Mouse (Mus musculus) thymus, postnatal 14 days (tissue): ENCODE measurements around the gene Higd1c.
"Not testable (repeated sequence)": the region's sequence is repeated elsewhere in the genome, so short reads cannot be mapped to it uniquely, and the experiment has no call there.

Experiments
- DNase-seq: peaks from one replicate; pipeline ENCODE4 v3.0.0; 2021

Gene Higd1c

DNA sequence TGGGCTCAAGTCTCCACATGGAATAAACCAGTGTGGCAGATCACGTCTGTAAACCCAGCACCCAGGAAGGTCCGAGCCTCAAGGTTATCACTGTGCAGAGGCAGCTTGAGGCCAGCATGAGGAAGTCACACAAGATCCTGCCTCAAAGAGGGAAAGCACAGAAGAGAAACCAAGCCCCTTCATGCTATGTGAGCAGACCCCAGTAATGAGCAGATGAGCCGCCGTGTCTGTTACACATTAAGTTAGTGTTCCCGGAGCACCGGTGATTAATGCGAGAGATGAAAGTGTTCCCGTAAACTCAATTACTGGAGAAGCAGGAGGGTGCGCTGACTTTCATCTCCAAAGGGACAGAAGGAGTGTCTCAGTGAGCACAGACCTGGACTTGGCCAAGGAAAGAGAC is 1.6 kb downstream of the Higd1c start:
- DNase-seq = not testable (repeated sequence)

DNA sequence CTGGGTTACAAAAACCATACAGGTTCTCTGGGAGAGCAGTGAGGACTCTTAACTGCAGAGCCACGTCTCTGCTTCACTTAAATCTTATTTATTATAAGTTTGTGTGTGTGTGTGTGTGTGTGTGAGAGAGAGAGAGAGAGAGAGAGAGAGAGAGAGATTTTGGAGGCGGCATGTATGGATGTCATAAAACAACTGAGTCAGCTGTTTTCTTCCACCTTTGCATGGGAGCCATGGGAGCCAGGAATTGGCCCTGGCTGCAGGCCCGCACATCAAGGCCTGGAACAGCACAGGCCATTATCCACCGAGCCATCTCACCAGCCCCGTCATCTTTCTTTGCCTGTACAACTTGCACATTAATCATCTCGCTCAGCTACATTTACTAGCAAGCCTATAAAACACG is 2.8 kb downstream of the Higd1c start:
- no peak for DNase-seq

DNA sequence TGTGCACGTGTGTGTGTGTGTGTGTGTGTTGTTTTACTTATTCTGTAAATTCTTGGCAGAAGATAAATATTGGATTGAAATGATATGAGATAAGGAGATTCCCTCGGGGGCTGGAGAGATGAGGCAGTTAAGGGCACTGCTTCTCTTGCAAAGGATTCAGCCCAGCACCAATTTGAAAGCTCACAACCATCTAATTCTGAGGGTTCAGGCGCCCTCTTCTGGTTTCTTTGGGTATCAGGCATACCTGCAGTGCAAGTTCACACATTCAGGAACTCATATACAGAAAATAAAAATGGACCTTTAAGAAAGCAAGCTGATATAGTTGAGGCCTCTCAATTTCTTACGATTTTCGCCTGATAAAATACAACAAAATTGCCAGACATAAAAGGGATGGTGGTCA is 10.7 kb downstream of the Higd1c start:
- peak; percentile 56 for DNase-seq

GRCm38 (mm10) chr15:100377847-100378505 is 13.6 kb downstream of the Higd1c start:
- DNase-seq = not testable (repeated sequence)

- no peak for DNase-seq
Observed at GRCm38 (mm10) chr15:100379658-100380057, 15.3 kb downstream of the Higd1c start.

- no peak for DNase-seq
Observed at GRCm38 (mm10) chr15:100380104-100380503, 15.8 kb downstream of the Higd1c start.

DNA sequence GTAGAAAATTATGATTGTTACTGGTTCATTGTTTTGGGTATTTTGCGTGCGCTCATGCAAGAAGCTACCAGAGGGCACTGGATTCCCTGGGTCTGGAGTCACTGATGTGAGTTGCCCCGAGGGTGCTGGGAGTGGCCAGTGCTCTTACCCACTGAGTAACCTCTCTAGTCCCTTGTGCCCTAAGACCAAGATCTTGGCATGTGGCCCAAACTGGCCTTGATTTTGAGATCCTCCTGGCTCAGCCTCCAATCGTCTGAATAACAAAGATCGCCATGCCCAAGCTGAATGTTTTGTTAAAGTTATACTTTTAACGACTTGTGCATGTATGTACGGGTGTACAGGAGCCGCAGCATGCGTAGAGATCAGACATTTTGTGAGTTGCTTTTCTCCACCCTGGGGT is 21.4 kb downstream of the Higd1c start:
- no peak for DNase-seq

DNA sequence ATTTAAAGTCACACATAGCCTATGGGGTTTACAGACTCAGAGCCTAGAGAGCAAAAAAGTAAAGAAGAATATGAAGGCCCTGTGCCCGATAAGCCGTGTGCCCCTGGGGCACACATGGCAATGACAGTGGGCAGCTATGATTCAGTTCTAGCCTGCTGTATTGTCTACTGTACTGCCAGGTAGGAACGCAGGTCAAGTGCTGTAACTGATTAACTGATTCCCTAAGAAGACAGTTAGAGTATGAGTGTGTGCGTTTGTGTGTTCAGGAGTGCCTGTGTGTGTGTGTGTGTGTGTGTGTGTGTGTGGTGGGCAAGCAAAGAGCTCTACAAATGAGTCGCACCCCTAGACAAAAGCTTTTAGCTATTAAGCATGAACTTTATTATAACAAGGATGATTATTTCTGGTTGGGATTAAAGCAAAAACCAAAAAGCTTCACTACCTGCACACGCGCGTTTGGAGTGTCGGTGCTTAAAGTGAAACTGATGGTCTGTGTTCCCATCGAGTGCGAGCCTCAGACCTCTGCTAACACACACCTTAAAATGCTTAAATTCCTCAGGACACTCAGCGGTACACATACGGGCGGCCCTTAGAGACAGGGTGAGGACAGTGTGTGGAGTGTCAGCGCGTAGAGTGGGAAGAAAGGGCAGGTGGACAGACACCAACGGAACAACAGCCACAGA is 23.3 kb downstream of the Higd1c start:
- DNase-seq = no peak

GRCm38 (mm10) chr15:100388224-100388835 is 24.0 kb downstream of the Higd1c start:
- peak; percentile 47 for DNase-seq

GRCm38 (mm10) chr15:100388886-100389285 is 24.5 kb downstream of the Higd1c start:
- no peak for DNase-seq

GRCm38 (mm10) chr15:100391066-100391465 is 26.7 kb downstream of the Higd1c start:
- no peak for DNase-seq

- DNase-seq = no peak
Observed at GRCm38 (mm10) chr15:100391599-100391998, 27.3 kb downstream of the Higd1c start.

DNA sequence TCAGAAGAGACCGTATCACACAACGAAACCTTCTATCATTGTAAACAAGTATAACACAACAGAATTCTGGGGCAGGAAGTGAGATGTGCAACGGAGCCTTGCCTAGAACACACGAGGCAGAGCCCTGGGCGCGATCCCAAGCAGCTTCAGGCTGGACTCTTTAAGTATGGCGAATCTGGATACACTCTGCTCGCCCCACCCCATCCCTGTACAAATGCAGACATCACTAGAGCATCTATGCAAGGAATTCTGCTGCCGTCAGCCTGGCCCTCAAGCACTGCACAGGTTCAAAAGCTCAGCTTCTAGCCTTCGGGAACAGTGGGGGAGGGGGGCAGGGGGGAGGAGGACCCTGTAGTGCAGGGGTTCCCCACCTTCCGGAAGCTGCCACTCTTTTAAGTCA is 28.7 kb downstream of the Higd1c start:
- no peak for DNase-seq

GRCm38 (mm10) chr15:100395561-100395960 is 31.2 kb downstream of the Higd1c start:
- no peak for DNase-seq

- DNase-seq = no peak
Observed at GRCm38 (mm10) chr15:100400592-100401250, 36.4 kb downstream of the Higd1c start.

- DNase-seq = no peak
Observed at GRCm38 (mm10) chr15:100401811-100402210, 37.5 kb downstream of the Higd1c start.

GRCm38 (mm10) chr15:100402347-100402746 is 38.0 kb downstream of the Higd1c start:
- DNase-seq = no peak

- DNase-seq = no peak
Observed at GRCm38 (mm10) chr15:100402798-100403197, 38.5 kb downstream of the Higd1c start.

DNA sequence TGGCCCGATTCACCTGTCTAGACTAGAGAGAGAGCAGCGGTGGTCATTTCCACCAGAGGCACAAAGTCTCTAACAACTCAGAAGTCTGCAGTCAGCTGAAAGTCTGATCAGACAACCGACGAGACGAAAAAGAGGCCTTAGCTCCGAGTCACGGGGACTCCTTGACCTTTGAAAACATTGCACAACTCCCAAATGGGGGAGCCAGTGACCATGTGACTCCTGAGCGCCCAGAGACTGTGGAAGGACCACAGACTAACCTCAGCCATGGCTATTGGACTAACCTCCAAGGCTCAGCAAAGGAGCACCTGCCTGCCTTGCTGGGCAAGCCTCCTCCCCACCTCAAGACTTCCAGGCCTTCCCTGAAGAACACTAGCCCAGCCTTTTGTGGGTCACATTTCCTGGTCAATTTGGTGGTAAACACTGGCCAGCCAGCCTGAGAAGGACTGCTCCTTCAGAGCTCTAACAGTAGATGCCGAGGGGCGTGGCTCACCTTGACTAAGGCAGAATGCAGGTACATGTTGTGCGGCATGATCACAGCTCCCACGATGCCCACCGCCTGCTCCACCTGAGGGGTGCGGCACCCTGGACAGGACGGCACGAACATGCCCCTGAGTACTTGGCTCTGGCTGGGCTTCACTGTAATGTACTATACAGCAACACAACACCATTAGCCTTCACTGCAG is 39.1 kb downstream of the Higd1c start:
- DNase-seq = no peak

- no peak for DNase-seq
Observed at GRCm38 (mm10) chr15:100406088-100406487, 41.7 kb downstream of the Higd1c start.

- no peak for DNase-seq
Observed at GRCm38 (mm10) chr15:100410918-100411672, 46.8 kb downstream of the Higd1c start.

GRCm38 (mm10) chr15:100411731-100412130 is 47.4 kb downstream of the Higd1c start:
- no peak for DNase-seq
